Mouse (Mus musculus) spleen, adult 2 months (tissue): ENCODE results near the gene Olfr94.

Experiments
- CTCF ChIP-seq: fragments of 200-500 bp; IDR thresholded peaks from 2 replicates; pipeline ENCODE4 v1.5.1; 2011; ENCODE audit warnings: mild to moderate bottlenecking, inconsistent platforms; ENCODE audit not compliant: insufficient read depth, insufficient read length, insufficient replicate concordance; ENCODE audit errors: extremely low read depth
- POLR2A ChIP-seq: fragments of 200-500 bp; IDR thresholded peaks from 2 replicates; pipeline ENCODE4 v1.6.1; 2011; ENCODE audit warnings: low read depth, low read length, inconsistent platforms

GRCm38 (mm10) chr17:37210884-37211768 is 10.3 kb upstream of the Olfr94 start:
- no peak for TF ChIP-seq CTCF
- TF ChIP-seq POLR2A = no peak
